Mouse (Mus musculus) kidney, embryonic 16.5 days (tissue): ENCODE measurements around the gene Sema5b. TPM values are rescaled to one million over a fixed set of nuclear protein-coding genes. Genes with fewer than 3 reads are reported as not detected.

ENCODE experiments used
- ATAC-seq: fragments of 200-750 bp; cut with Nextera tagmentation; 2 replicates; pipeline ENCODE4 v1.8.0; 2017; ENCODE audit warnings: moderate TSS enrichment; ENCODE audit not compliant: low FRiP score, low TSS enrichment
- H3K27ac ChIP-seq: fragments of 300-500 bp; sonication (generic); 2 replicates; pipeline ENCODE4 v1.5.1; 2014; ENCODE audit warnings: low read length
- H3K27me3 ChIP-seq: fragments of 300-500 bp; sonication (generic); 2 replicates; pipeline ENCODE4 v1.6.1; 2014; ENCODE audit warnings: low read length, control low read depth, mixed read lengths; ENCODE audit not compliant: insufficient read depth
- H3K36me3 ChIP-seq: fragments of 300-500 bp; sonication (generic); 2 replicates; pipeline ENCODE4 v1.6.1; 2014; ENCODE audit warnings: low read length, control low read depth, mixed read lengths; ENCODE audit not compliant: insufficient read depth
- H3K4me1 ChIP-seq: fragments of 300-500 bp; sonication (generic); 2 replicates; pipeline ENCODE4 v1.6.1; 2014; ENCODE audit warnings: low read length, control low read depth, mixed read lengths; ENCODE audit not compliant: insufficient read depth
- H3K4me2 ChIP-seq: fragments of 300-500 bp; sonication (generic); replicated peaks from 2 replicates; pipeline ENCODE4 v1.6.1; 2014; ENCODE audit warnings: low read depth, low read length
- H3K4me3 ChIP-seq: fragments of 300-500 bp; sonication (generic); 2 replicates; pipeline ENCODE4 v1.5.1; 2014; ENCODE audit warnings: mild to moderate bottlenecking, low read length
- H3K9ac ChIP-seq: fragments of 300-500 bp; sonication (generic); replicated peaks from 2 replicates; pipeline ENCODE4 v1.6.1; 2014; ENCODE audit warnings: low read length
- H3K9me3 ChIP-seq: fragments of 300-500 bp; sonication (generic); 2 replicates; pipeline ENCODE4 v1.6.1; 2016; ENCODE audit warnings: low read length, control low read depth
- WGBS: fragments of 180-500 bp; shearing (Covaris S2); extraction: QIAGEN DNeasy Blood & Tissue Kit; methylation state at CpG from one replicate; pipeline ENCODE4 v1.1.7; 2014; 5-methylcytosine and 5-hydroxymethylcytosine counted together
- polyA plus RNA-seq: library from polyadenylated mRNA; unstranded; fragments of >200 nt; fragmentation: Nextera tagmentation; extraction: Ambion mirVana; gene quantifications from 2 replicates; pipeline ENCODE4 v1.2.1, GENCODE M21; 2015

Gene Sema5b
- polyA plus RNA-seq, 1 experiment from 2014 or later, result 6.4 TPM

DNA sequence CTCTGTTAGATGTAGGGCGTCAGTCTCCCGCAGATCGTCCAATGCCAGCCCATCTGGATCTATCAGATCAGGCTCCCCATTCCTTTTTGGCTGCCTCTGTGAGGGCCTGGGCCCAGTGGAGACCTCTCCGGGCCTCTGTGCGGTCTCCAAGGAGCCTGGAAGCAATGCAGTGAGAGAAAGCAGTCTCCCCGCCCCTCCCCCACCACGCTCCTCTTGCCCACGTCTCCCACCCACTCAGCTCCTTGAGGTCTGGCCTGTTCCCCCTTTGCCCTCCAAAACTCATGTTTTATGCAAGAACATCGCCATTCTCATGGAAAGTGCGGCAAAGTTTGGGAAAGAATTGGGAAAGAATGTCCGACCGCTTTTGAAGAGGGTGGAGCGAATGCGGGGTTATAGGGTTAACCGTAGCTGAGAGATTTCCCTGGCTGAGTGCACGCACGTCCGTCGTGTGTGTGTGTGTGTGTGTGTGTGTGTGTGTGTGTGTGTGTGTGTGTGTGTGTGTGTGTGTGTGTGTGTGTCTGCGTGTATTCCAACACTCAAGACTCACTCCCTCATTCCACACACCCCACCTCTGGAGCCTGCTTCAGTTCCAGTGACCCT is 47.0 kb downstream of the Sema5b start:
- H3K27ac ChIP-seq, result no peak overlapping the region
- H3K4me3 ChIP-seq, result peak overlapping the region; percentile 30
- H3K4me1 ChIP-seq, result peaks cover 37% of the 10 kb centered on the region
- H3K27me3 ChIP-seq, result no peaks in the 10 kb centered on the region
- no peaks in the 10 kb centered on the region for H3K9me3 ChIP-seq
- H3K9ac ChIP-seq, result peak overlapping the region; percentile 48; the same call in 1 of the 2 replicates
- WGBS, result 6% methylated on average over 20 of the region's 20 CpGs
- peak; percentile 23; the same call in 1 of the 2 replicates for ATAC-seq
- H3K4me2 ChIP-seq, result peak overlapping the region; percentile 56
- no peaks in the 10 kb centered on the region for H3K36me3 ChIP-seq

- Histone ChIP-seq H3K9ac (no peak overlapping the region; the same call in 1 of the 2 replicates), H3K36me3 (no peaks in the 10 kb centered on the region), H3K4me2 (no peak overlapping the region; the same call in 1 of the 2 replicates), H3K27ac (no peak overlapping the region), H3K4me3 (no peak overlapping the region), H3K4me1 (peaks cover 36% of the 10 kb centered on the region), H3K27me3 (no peaks in the 10 kb centered on the region), H3K9me3 (no peaks in the 10 kb centered on the region)
- ATAC-seq, result no peak
- WGBS, result 33% methylated on average over 18 of the region's 18 CpGs
Measured at GRCm38 (mm10) chr16:35588731-35589151, 47.8 kb downstream of the Sema5b start.

DNA sequence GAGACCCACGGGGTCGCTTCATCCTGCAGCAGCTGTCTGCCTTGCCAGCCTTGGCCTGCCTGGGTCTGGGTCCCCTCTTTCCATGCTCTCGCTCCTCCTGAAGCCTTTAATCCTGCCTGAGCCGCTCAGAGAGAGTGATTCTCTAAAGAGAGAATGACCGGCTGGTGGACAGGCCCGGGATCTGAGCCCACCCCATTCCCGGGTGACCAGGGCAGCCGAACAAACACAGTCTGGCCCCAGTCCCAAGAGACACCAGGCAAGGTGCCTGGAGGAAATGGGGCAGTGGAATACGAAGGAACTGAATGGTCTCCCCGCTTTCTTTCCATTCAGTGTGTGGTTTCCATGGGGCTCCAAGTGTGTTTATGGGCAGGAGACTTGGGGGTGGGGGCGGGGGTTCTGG is 50.8 kb downstream of the Sema5b start:
- H3K27ac ChIP-seq, result no peak overlapping the region
- no peak overlapping the region for H3K9ac ChIP-seq
- peaks cover 37% of the 10 kb centered on the region for H3K4me1 ChIP-seq
- H3K4me3 ChIP-seq, result no peak overlapping the region
- no peak overlapping the region for H3K4me2 ChIP-seq
- no peak for ATAC-seq
- no peaks in the 10 kb centered on the region for H3K27me3 ChIP-seq
- H3K36me3 ChIP-seq, result no peaks in the 10 kb centered on the region
- no peaks in the 10 kb centered on the region for H3K9me3 ChIP-seq
- 38% methylated on average over 11 of the region's 11 CpGs for WGBS

GRCm38 (mm10) chr16:35592274-35593065 is 51.5 kb downstream of the Sema5b start:
- no peaks in the 10 kb centered on the region for H3K27me3 ChIP-seq
- ATAC-seq, result 0 out of 2 replicates have a peak, but pooled peaks have one; percentile 17
- WGBS, result 29% methylated on average over 5 of the region's 5 CpGs
- peaks cover 38% of the 10 kb centered on the region for H3K4me1 ChIP-seq
- no peak overlapping the region for H3K4me3 ChIP-seq
- no peak overlapping the region for H3K9ac ChIP-seq
- H3K27ac ChIP-seq, result no peak overlapping the region
- no peaks in the 10 kb centered on the region for H3K9me3 ChIP-seq
- H3K4me2 ChIP-seq, result no peak overlapping the region
- no peaks in the 10 kb centered on the region for H3K36me3 ChIP-seq

DNA sequence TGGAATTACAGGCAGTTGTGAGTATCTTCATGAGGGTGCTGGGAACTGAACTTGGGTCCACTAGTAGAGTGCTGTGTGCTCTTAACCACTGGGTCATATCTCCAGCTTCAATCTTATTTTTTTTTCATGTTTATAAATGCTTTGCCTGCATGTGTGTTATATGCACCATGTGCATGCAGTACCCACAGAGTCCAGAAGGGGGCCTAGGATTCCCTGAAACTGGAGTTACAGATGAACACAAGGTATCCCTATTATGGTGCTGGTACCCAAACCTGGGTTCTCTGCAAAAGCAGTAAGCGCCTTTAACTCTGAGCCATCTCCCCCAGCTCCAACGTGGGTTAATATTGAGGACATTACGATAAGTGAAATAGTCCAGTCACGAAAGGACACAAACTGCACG is 52.5 kb downstream of the Sema5b start:
- Histone ChIP-seq H3K4me2 (no peak overlapping the region), H3K4me3 (no peak overlapping the region), H3K9ac (no peak overlapping the region), H3K9me3 (no peaks in the 10 kb centered on the region), H3K36me3 (no peaks in the 10 kb centered on the region), H3K4me1 (peaks cover 32% of the 10 kb centered on the region), H3K27me3 (no peaks in the 10 kb centered on the region), H3K27ac (no peak overlapping the region)
- 96% methylated on average over 5 of the region's 5 CpGs for WGBS
- no peak for ATAC-seq

DNA sequence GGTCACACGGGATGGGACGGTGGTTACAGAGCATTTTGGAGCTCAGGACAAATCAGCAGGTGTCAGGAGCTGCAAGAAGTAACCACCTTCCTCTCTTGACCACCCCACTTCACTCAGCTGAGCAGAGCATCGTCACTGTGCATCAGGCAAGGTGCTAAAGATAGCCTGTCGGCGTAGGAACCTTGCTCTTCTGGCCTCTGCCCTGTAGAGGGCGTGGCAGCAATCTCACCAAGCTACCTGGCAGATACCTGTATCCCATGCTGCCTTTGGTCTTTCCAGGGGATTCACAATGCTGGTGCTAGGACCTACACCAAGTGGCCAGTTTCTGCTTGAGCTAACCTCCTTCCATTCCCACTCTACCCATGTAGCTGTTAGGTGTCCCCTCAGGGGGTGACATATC is 55.3 kb downstream of the Sema5b start:
- 62% methylated on average over 6 of the region's 6 CpGs for WGBS
- peak; percentile 32 for ATAC-seq
- H3K9ac ChIP-seq, result no peak overlapping the region
- peaks cover 26% of the 10 kb centered on the region for H3K4me1 ChIP-seq
- H3K4me2 ChIP-seq, result no peak overlapping the region
- no peaks in the 10 kb centered on the region for H3K9me3 ChIP-seq
- no peaks in the 10 kb centered on the region for H3K36me3 ChIP-seq
- no peak overlapping the region for H3K27ac ChIP-seq
- no peaks in the 10 kb centered on the region for H3K27me3 ChIP-seq
- H3K4me3 ChIP-seq, result no peak overlapping the region

DNA sequence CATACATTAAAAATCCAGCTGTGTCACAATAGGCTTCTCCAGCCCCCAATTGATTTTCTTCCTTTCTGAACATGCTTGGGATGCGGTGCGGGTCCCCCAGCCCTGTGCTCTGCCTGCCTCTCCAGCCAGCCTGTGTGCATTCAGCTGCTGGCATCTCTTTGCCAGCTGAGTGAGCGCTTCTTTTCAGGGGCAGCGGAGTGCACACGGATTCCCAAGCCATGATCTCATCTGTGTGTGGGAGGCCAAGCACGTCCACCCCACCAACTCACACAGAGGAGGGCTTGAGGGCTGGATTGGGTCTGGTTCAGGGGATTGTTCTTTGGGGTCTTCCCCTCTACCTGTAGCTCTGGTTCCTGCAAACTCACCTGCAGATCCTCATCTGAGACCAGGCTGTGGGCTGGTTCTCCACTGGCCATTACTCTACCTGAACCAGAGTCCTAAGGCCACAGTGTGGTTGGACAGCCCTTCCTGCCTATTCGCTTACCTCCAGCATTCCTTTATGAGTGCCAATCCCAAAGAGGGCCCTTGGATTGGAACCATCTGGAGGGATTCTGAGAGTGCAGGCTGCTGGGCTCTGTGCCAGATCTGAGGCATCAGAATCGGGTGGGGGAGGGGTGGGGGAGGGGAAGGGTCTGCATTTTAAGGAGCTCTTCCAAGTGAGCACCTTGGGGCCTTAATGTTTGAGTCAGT is 55.9 kb downstream of the Sema5b start:
- H3K27me3 ChIP-seq, result no peaks in the 10 kb centered on the region
- peaks cover 23% of the 10 kb centered on the region for H3K4me1 ChIP-seq
- H3K9ac ChIP-seq, result no peak overlapping the region
- ATAC-seq, result peak; percentile 49; the same call in 1 of the 2 replicates
- no peaks in the 10 kb centered on the region for H3K9me3 ChIP-seq
- no peak overlapping the region for H3K4me2 ChIP-seq
- H3K27ac ChIP-seq, result no peak overlapping the region
- 37% methylated on average over 8 of the region's 8 CpGs for WGBS
- H3K4me3 ChIP-seq, result no peak overlapping the region
- H3K36me3 ChIP-seq, result no peaks in the 10 kb centered on the region

- no peak for ATAC-seq
- H3K4me3 ChIP-seq, result no peak overlapping the region
- no peak overlapping the region for H3K4me2 ChIP-seq
- H3K9me3 ChIP-seq, result no peaks in the 10 kb centered on the region
- peaks cover 13% of the 10 kb centered on the region for H3K4me1 ChIP-seq
- 0 out of 2 replicates have a peak, but pooled peaks cover 2% of the 10 kb centered on the region for H3K27me3 ChIP-seq
- H3K36me3 ChIP-seq, result no peaks in the 10 kb centered on the region
- no peak overlapping the region for H3K27ac ChIP-seq
- H3K9ac ChIP-seq, result no peak overlapping the region
- 29% methylated on average over 6 of the region's 6 CpGs for WGBS
Measured at GRCm38 (mm10) chr16:35597991-35598390, 57.0 kb downstream of the Sema5b start.

GRCm38 (mm10) chr16:35598802-35599201 is 57.9 kb downstream of the Sema5b start:
- 74% methylated on average over 5 of the region's 5 CpGs for WGBS
- H3K27ac ChIP-seq, result no peak overlapping the region
- no peak overlapping the region for H3K4me3 ChIP-seq
- no peak overlapping the region for H3K4me2 ChIP-seq
- no peaks in the 10 kb centered on the region for H3K36me3 ChIP-seq
- H3K27me3 ChIP-seq, result 0 out of 2 replicates have a peak, but pooled peaks cover 4% of the 10 kb centered on the region
- H3K9me3 ChIP-seq, result no peaks in the 10 kb centered on the region
- ATAC-seq, result no peak
- peaks cover 18% of the 10 kb centered on the region for H3K4me1 ChIP-seq
- H3K9ac ChIP-seq, result no peak overlapping the region
